22 mouse cellular contexts compared by ENCODE assay signal in the genomic region with DNA sequence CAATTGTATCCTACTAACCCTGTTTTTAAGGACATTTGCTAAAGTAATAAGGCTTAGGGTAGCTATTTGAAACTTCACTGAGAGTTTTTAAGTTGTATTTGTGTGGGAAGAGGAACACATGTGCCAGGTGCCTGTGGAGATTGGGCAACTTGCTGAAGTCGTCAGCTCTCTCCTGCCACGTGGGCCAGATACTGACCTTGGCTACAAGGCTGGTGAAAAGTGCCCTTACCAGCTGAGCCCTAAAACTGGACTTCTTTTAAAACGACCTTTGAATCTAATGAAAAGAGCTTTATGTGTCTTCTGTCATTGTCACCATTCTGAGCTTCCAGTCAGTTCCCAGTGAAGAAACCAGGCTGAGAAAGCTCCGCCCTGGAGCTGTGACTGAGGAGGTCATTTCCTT. TPM values are rescaled to one million over a fixed set of nuclear protein-coding genes. Genes with fewer than 3 reads are reported as not detected.
DNase-seq lines count a peak whose midpoint lies in the region; ATAC-seq and TF ChIP-seq lines count a peak whose summit lies in the region.
"Had no signal": no experiment of that assay in that cellular context is flagged by ENCODE, and none has a peak within 500 bp of the region (broad histone marks: within the 10 kb centered on the region; RNA-seq: fewer than 3 reads in every experiment).

No protein-coding gene starts in this region.

- peaks cover under 1% of the 10 kb centered on the region; the same call in 1 of the 2 replicates for H3K36me3 ChIP-seq in intestine, postnatal 0 days (ENCODE audit: control insufficient read depth, insufficient read depth)
- no peaks in the 10 kb centered on the region for H3K36me3 ChIP-seq in intestine, embryonic 15.5 days
- no peaks in the 10 kb centered on the region; the same call in 1 of the 2 replicates for H3K36me3 ChIP-seq in stomach, embryonic 15.5 days
- peaks cover 3% of the 10 kb centered on the region; the same call in 1 of the 2 replicates for H3K36me3 ChIP-seq in stomach, postnatal 0 days (ENCODE audit: control insufficient read depth, insufficient read depth, low read length)

- H3K9ac ChIP-seq in intestine, postnatal 0 days (ENCODE audit: low read depth, low read length): no peak overlapping the region
- no peak overlapping the region for H3K9ac ChIP-seq in intestine, embryonic 15.5 days
- no peak overlapping the region for H3K9ac ChIP-seq in stomach, embryonic 15.5 days
- no peak overlapping the region for H3K9ac ChIP-seq in stomach, postnatal 0 days (ENCODE audit: low read length)
- H3K9ac ChIP-seq: hindbrain, embryonic 12.5 days; liver, postnatal 0 days had no signal

- 0 out of 2 replicates have a peak overlapping the region, but pooled peaks have one; percentile 17 for H3K4me2 ChIP-seq in intestine, postnatal 0 days (replicated peaks; ENCODE audit: low read depth)
- H3K4me2 ChIP-seq in intestine, embryonic 15.5 days (replicated peaks): no peak overlapping the region
- H3K4me2 ChIP-seq in stomach, embryonic 15.5 days: no peak overlapping the region
- no peak overlapping the region for H3K4me2 ChIP-seq in stomach, postnatal 0 days (replicated peaks; ENCODE audit: low read depth)
- H3K4me2 ChIP-seq: hindbrain, embryonic 12.5 days had no signal

- 38% methylated on average over 4 of the region's 4 CpGs for WGBS in intestine, postnatal 0 days
- WGBS in intestine, embryonic 15.5 days: 65% methylated on average over 4 of the region's 4 CpGs
- WGBS in stomach, embryonic 15.5 days: 67% methylated on average over 4 of the region's 4 CpGs
- WGBS in stomach, postnatal 0 days: 58% methylated on average over 4 of the region's 4 CpGs

- H3K4me1 ChIP-seq in intestine, postnatal 0 days (replicated peaks; ENCODE audit: control insufficient read depth, insufficient read depth, low read length): no peaks in the 10 kb centered on the region
- H3K4me1 ChIP-seq in intestine, embryonic 15.5 days (replicated peaks): peaks cover 9% of the 10 kb centered on the region
- no peaks in the 10 kb centered on the region for H3K4me1 ChIP-seq in stomach, embryonic 15.5 days
- H3K4me1 ChIP-seq in stomach, postnatal 0 days (replicated peaks; ENCODE audit: control insufficient read depth, insufficient read depth): no peaks in the 10 kb centered on the region

- TF ChIP-seq EP300 in stomach, postnatal 0 days (optimal IDR thresholded peaks at IDR 0.05): no peak

- no peaks in the 10 kb centered on the region for H3K9me3 ChIP-seq in intestine, postnatal 0 days (ENCODE audit: control insufficient read depth)
- H3K9me3 ChIP-seq in intestine, embryonic 15.5 days: no peaks in the 10 kb centered on the region
- no peaks in the 10 kb centered on the region for H3K9me3 ChIP-seq in stomach, embryonic 15.5 days
- H3K9me3 ChIP-seq in stomach, postnatal 0 days (ENCODE audit: control insufficient read depth, low read length): no peaks in the 10 kb centered on the region
- H3K9me3 ChIP-seq: embryonic facial prominence, embryonic 10.5 days; hindbrain, embryonic 12.5 days had no signal

- no peaks in the 10 kb centered on the region for H3K27me3 ChIP-seq in intestine, postnatal 0 days (replicated peaks; ENCODE audit: control insufficient read depth, insufficient read depth, low read length)
- no peaks in the 10 kb centered on the region for H3K27me3 ChIP-seq in intestine, embryonic 15.5 days (replicated peaks)
- H3K27me3 ChIP-seq in stomach, embryonic 15.5 days (replicated peaks): no peaks in the 10 kb centered on the region
- no peaks in the 10 kb centered on the region for H3K27me3 ChIP-seq in stomach, postnatal 0 days (ENCODE audit: control insufficient read depth, insufficient read depth, low read length)
- H3K27me3 ChIP-seq: hindbrain, embryonic 12.5 days had no signal

- H3K4me3 ChIP-seq in intestine, postnatal 0 days (ENCODE audit: low read depth, low read length): no peak overlapping the region
- H3K4me3 ChIP-seq in intestine, embryonic 15.5 days (replicated peaks): no peak overlapping the region
- no peak overlapping the region for H3K4me3 ChIP-seq in stomach, embryonic 15.5 days (replicated peaks)
- H3K4me3 ChIP-seq in stomach, postnatal 0 days (ENCODE audit: low read depth, low read length): no peak overlapping the region
- H3K4me3 ChIP-seq: embryonic facial prominence, embryonic 10.5 days; hindbrain, embryonic 12.5 days had no signal

- DNase-seq in adrenal gland, adult (ENCODE audit: inconsistent age in 2 of 2, low spot score in 1 of 2): peak; percentile 65 to 89
- DNase-seq in adrenal gland, postnatal 4 days (ENCODE audit: low spot score in 2 of 2): no peak
- DNase-seq in stomach, postnatal 0 days (ENCODE audit: low spot score): no peak
- DNase-seq in right cerebral cortex, adult 2 months (ENCODE audit: low spot score in 2 of 2): no peak
- DNase-seq in left cerebral cortex, adult 18-20 months (ENCODE audit: low spot score in 2 of 2): no peak
- DNase-seq: layer of hippocampus, adult 9-11 months; liver, postnatal 0 days; thymus, postnatal 25 days had no signal

- TF ChIP-seq CTCF in intestine, postnatal 0 days (IDR thresholded peaks at IDR 0.05; ENCODE audit: low read depth): no peak
- TF ChIP-seq CTCF in stomach, postnatal 0 days (IDR thresholded peaks at IDR 0.05; ENCODE audit: low read depth): no peak

- H3K27ac ChIP-seq in intestine, postnatal 0 days (ENCODE audit: low read depth, low read length): 0 out of 2 replicates have a peak overlapping the region, but pooled peaks have one; percentile 1
- no peak overlapping the region for H3K27ac ChIP-seq in intestine, embryonic 15.5 days
- 0 out of 2 replicates have a peak overlapping the region, but pooled peaks have one; percentile 8 for H3K27ac ChIP-seq in stomach, embryonic 15.5 days
- no peak overlapping the region for H3K27ac ChIP-seq in stomach, postnatal 0 days (replicated peaks)
- H3K27ac ChIP-seq: embryonic facial prominence, embryonic 10.5 days; hindbrain, embryonic 12.5 days had no signal

- peak; percentile 53 for ATAC-seq in intestine, postnatal 0 days
- ATAC-seq in intestine, embryonic 15.5 days: no peak
- no peak for ATAC-seq in stomach, embryonic 15.5 days (ENCODE audit: insufficient read depth, low FRiP score, low read depth)
- no peak for ATAC-seq in stomach, postnatal 0 days (ENCODE audit: low FRiP score, low TSS enrichment)
- ATAC-seq: forebrain, embryonic 14.5 days; liver, postnatal 0 days; midbrain, embryonic 16.5 days had no signal

RNA-seq across cellular contexts. Expression of gene R3hdm2, which starts 27.3 kb away (rescaled TPM):
- total RNA-seq in adrenal gland, postnatal 4 days (2021): 100 to 1,000 TPM; 157 to 164 TPM
- 19.4 and 21.8 TPM in 2 replicates for polyA plus RNA-seq in intestine, postnatal 0 days (2015; fragmentation: Nextera tagmentation; extraction: Ambion mirVana)
- 29.5 and 31.1 TPM in 2 replicates for polyA plus RNA-seq in intestine, embryonic 15.5 days (2015; fragmentation: Nextera tagmentation; extraction: Ambion mirVana)
- 26.5 and 34.1 TPM in 2 replicates for polyA plus RNA-seq in stomach, embryonic 15.5 days (2015; fragmentation: Nextera tagmentation; extraction: Ambion mirVana)
- polyA plus RNA-seq in stomach, postnatal 0 days (2015; fragmentation: Nextera tagmentation; extraction: Ambion mirVana): 14.3 and 17.6 TPM in 2 replicates
- total RNA-seq in left cerebral cortex, adult 18-20 months (2021): 100 to 1,000 TPM; 317 to 326 TPM

RNA-seq across cellular contexts. Expression of gene Inhbc, which starts 37.2 kb away (rescaled TPM):
- 1 to 10 TPM in 1 of 2 experiments, not detected in 1; 5.8 TPM for total RNA-seq in adrenal gland, postnatal 4 days (2021)
- polyA plus RNA-seq in intestine, postnatal 0 days (2015; fragmentation: Nextera tagmentation; extraction: Ambion mirVana): not detected in 2 replicates
- polyA plus RNA-seq in intestine, embryonic 15.5 days (2015; fragmentation: Nextera tagmentation; extraction: Ambion mirVana): 0.18 TPM in 1 of 2 replicates, not detected in the other
- 0.27 TPM in 2 replicates for polyA plus RNA-seq in stomach, embryonic 15.5 days (2015; fragmentation: Nextera tagmentation; extraction: Ambion mirVana)
- polyA plus RNA-seq in stomach, postnatal 0 days (2015; fragmentation: Nextera tagmentation; extraction: Ambion mirVana): 0.15 TPM in 1 of 2 replicates, not detected in the other
- not detected for total RNA-seq in left cerebral cortex, adult 18-20 months (2021)
- total RNA-seq: heart, adult 8-10 months; left cerebral cortex, postnatal 14 days; megakaryocyte, adult 5-6 weeks; MEL had no signal
- polyA plus RNA-seq: forebrain, embryonic 14.5 days; heart, postnatal 0 days; hindbrain, embryonic 12.5 days; intestine, embryonic 14.5 days; limb, embryonic 14.5 days; midbrain, embryonic 16.5 days had no signal

RNA-seq across cellular contexts. Expression of gene Inhbe, which starts 53.2 kb away (rescaled TPM):
- total RNA-seq in adrenal gland, postnatal 4 days (2021): 1 to 10 TPM in 1 of 2 experiments, under 1 TPM in 1; 0.06 to 2.5 TPM
- 0.04 TPM in 1 of 2 replicates, not detected in the other for polyA plus RNA-seq in intestine, postnatal 0 days (2015; fragmentation: Nextera tagmentation; extraction: Ambion mirVana)
- polyA plus RNA-seq in intestine, embryonic 15.5 days (2015; fragmentation: Nextera tagmentation; extraction: Ambion mirVana): 0.03 TPM in 1 of 2 replicates, not detected in the other
- 0.05 TPM in 1 of 2 replicates, not detected in the other for polyA plus RNA-seq in stomach, embryonic 15.5 days (2015; fragmentation: Nextera tagmentation; extraction: Ambion mirVana)
- polyA plus RNA-seq in stomach, postnatal 0 days (2015; fragmentation: Nextera tagmentation; extraction: Ambion mirVana): 0.02 and 0.12 TPM in 2 replicates
- total RNA-seq in left cerebral cortex, adult 18-20 months (2021): under 1 TPM; 0.07 to 0.14 TPM
- total RNA-seq: heart, adult 8-10 months; MEL had no signal
- polyA plus RNA-seq: embryonic facial prominence, embryonic 10.5 days; forebrain, embryonic 14.5 days; heart, postnatal 0 days; intestine, embryonic 14.5 days; limb, embryonic 14.5 days had no signal

Comparison
In these comparisons a context has a peak if more than half of its experiments do, and no peak if none do; other contexts are left out.
1. DNase-seq: peak in adrenal gland, adult (2 of 2); none in adrenal gland, postnatal 4 days (0 of 2), stomach, postnatal 0 days (single experiment), right cerebral cortex, adult 2 months (0 of 2) and left cerebral cortex, adult 18-20 months (0 of 2).
2. H3K27ac ChIP-seq: peak in intestine, postnatal 0 days (single experiment) and stomach, embryonic 15.5 days (single experiment); none in intestine, embryonic 15.5 days (single experiment) and stomach, postnatal 0 days (single experiment).